In the genomic region with DNA sequence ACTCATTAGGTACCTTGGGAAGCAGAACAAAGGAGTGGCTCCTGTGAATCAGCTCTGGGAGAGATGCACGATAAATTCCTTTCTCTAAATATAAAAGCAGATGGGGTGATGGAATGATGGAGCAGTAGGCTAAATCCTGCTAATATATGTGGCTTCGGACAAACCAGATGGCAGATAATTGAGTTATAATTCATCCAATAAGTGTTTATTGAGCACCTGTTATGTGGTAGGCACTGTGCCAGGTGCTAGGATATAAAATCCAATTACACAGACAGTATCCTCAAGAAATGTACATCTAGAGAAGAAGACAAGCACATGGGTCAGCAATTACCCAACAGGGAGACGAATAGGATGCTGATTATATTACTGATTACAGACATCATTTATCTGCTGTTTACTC, we compare ENCODE assay signal across 19 mouse cellular contexts.
"Had no signal": no experiment of that assay in that cellular context is flagged by ENCODE, and none has a peak within 500 bp of the region (broad histone marks: within the 10 kb centered on the region; RNA-seq: fewer than 3 reads in every experiment).

No protein-coding gene starts in this region.

- DNase-seq: kidney, adult 2 months; kidney, postnatal 25 days; layer of hippocampus, adult 9-11 months; liver, postnatal 0 days; lung, embryonic 14.5 days; retina, postnatal 1 day; thymus, adult 18-20 months; thymus, postnatal 36 days had no signal

- H3K27me3 ChIP-seq: limb, embryonic 12.5 days; limb, embryonic 15.5 days; midbrain, embryonic 13.5 days; neural tube, embryonic 12.5 days had no signal

- H3K36me3 ChIP-seq: limb, embryonic 12.5 days; limb, embryonic 15.5 days; midbrain, embryonic 13.5 days; neural tube, embryonic 12.5 days had no signal

- H3K4me2 ChIP-seq: limb, embryonic 12.5 days; limb, embryonic 15.5 days; liver, embryonic 11.5 days; lung, embryonic 14.5 days; midbrain, embryonic 13.5 days; neural tube, embryonic 12.5 days had no signal

- ATAC-seq: liver, postnatal 0 days; lung, postnatal 0 days; midbrain, embryonic 13.5 days; midbrain, embryonic 16.5 days had no signal

- H3K9me3 ChIP-seq: limb, embryonic 12.5 days; limb, embryonic 15.5 days; midbrain, embryonic 13.5 days; neural tube, embryonic 12.5 days had no signal

- H3K4me3 ChIP-seq: layer of hippocampus, adult 2 months; limb, embryonic 12.5 days; limb, embryonic 15.5 days; midbrain, embryonic 13.5 days; neural tube, embryonic 12.5 days had no signal

- H3K4me1 ChIP-seq: limb, embryonic 12.5 days; limb, embryonic 15.5 days; midbrain, embryonic 13.5 days; neural tube, embryonic 12.5 days had no signal

- H3K27ac ChIP-seq: kidney, postnatal 0 days; layer of hippocampus, adult 2 months; limb, embryonic 12.5 days; limb, embryonic 15.5 days; liver, embryonic 14.5 days; macrophage; midbrain, embryonic 13.5 days; neural tube, embryonic 12.5 days had no signal

- H3K9ac ChIP-seq: limb, embryonic 12.5 days; limb, embryonic 15.5 days; liver, embryonic 14.5 days; liver, postnatal 0 days; lung, embryonic 14.5 days; midbrain, embryonic 13.5 days; neural tube, embryonic 12.5 days had no signal
